Comparison of ENCODE assay signal across 11 mouse cellular contexts in the genomic region with DNA sequence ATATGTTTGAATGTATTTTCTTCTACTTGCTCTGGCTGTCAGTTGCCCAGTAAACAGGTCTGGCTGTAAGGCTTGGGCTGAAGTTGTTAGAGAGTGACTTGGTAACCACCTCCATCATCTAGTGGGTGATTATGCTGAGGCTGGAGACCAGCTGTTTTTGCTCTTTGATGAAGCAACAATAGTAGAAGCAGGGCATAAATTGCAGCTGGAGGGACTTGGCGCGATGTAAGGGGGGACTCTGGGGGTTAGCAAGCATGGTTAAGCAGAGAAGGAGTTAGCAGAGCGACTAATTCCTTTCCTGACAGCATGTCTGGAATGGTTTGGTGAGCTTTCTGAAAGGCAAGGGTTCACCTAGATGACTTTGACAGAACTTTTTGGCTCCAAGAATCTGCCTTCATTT.
A peak's percentile ranks its signal among the peaks of the same experiment; 100 is the strongest.
DNase-seq lines count a peak whose midpoint lies in the region; ATAC-seq lines count a peak whose summit lies in the region.
"Had no signal": no experiment of that assay in that cellular context is flagged by ENCODE, and none has a peak within 500 bp of the region (broad histone marks: within the 10 kb centered on the region; RNA-seq: fewer than 3 reads in every experiment).

No protein-coding gene starts in this region.

- 12% methylated on average over 3 of the region's 3 CpGs for WGBS in kidney, embryonic 14.5 days
- WGBS in limb, embryonic 10.5 days = 42% methylated on average over 3 of the region's 3 CpGs

- H3K4me3 ChIP-seq in kidney, embryonic 14.5 days (ENCODE audit: low read length) = no peak overlapping the region
- H3K4me3 ChIP-seq in limb, embryonic 10.5 days = no peak overlapping the region
- H3K4me3 ChIP-seq: stomach, embryonic 15.5 days had no signal

- peak; percentile 68; the same call in 1 of the 2 replicates for ATAC-seq in kidney, embryonic 14.5 days (ENCODE audit: low FRiP score, low TSS enrichment)

- peaks cover 8% of the 10 kb centered on the region; the same call in 1 of the 2 replicates for H3K4me1 ChIP-seq in kidney, embryonic 14.5 days (ENCODE audit: control insufficient read depth, insufficient read depth, low read length)
- H3K4me1 ChIP-seq in limb, embryonic 10.5 days = peaks cover 11% of the 10 kb centered on the region
- H3K4me1 ChIP-seq: stomach, embryonic 15.5 days had no signal

- H3K4me2 ChIP-seq in kidney, embryonic 14.5 days (replicated peaks; ENCODE audit: low read depth, low read length) = no peak overlapping the region
- H3K4me2 ChIP-seq: liver, embryonic 11.5 days; stomach, embryonic 15.5 days had no signal

- H3K27me3 ChIP-seq in kidney, embryonic 14.5 days (ENCODE audit: control insufficient read depth, insufficient read depth, low read length) = no peaks in the 10 kb centered on the region
- no peaks in the 10 kb centered on the region for H3K27me3 ChIP-seq in limb, embryonic 10.5 days (ENCODE audit: low read depth, poor library complexity, severe bottlenecking)
- H3K27me3 ChIP-seq: stomach, embryonic 15.5 days had no signal

- H3K9me3 ChIP-seq in kidney, embryonic 14.5 days (ENCODE audit: control insufficient read depth, low read length) = no peaks in the 10 kb centered on the region
- no peaks in the 10 kb centered on the region for H3K9me3 ChIP-seq in limb, embryonic 10.5 days (replicated peaks)
- H3K9me3 ChIP-seq: stomach, embryonic 15.5 days had no signal

- no peak for DNase-seq in kidney, adult 9 months
- peak; percentile 3 for DNase-seq in urinary bladder, postnatal 14 days (ENCODE audit: low spot score)
- DNase-seq in urinary bladder, adult 2 months (ENCODE audit: low spot score) = no peak
- DNase-seq in limb, embryonic 10.5 days (ENCODE audit: low spot score) = peak; percentile 33
- DNase-seq in neural tube, embryonic 10.5 days (ENCODE audit: extremely low spot score, low spot score) = no peak
- no peak for DNase-seq in natural killer cell, adult 2 months (ENCODE audit: low spot score in 2 of 2)
- DNase-seq: cerebellum, adult 9-10 months; gastrocnemius, postnatal 36 days had no signal

- H3K36me3 ChIP-seq in kidney, embryonic 14.5 days (ENCODE audit: control insufficient read depth, insufficient read depth, low read length) = no peaks in the 10 kb centered on the region
- no peaks in the 10 kb centered on the region for H3K36me3 ChIP-seq in limb, embryonic 10.5 days
- H3K36me3 ChIP-seq: stomach, embryonic 15.5 days had no signal

- H3K27ac ChIP-seq in kidney, embryonic 14.5 days (ENCODE audit: low read depth, low read length) = no peak overlapping the region
- H3K27ac ChIP-seq in limb, embryonic 10.5 days = no peak overlapping the region
- H3K27ac ChIP-seq: stomach, embryonic 15.5 days had no signal

- no peak overlapping the region for H3K9ac ChIP-seq in kidney, embryonic 14.5 days (ENCODE audit: low read depth, low read length)
- H3K9ac ChIP-seq: stomach, embryonic 15.5 days had no signal

Comparison
In these comparisons a context has a peak if more than half of its experiments do, and no peak if none do; other contexts are left out.
1. DNase-seq: peak in urinary bladder, postnatal 14 days (single experiment) and limb, embryonic 10.5 days (single experiment); none in kidney, adult 9 months (single experiment), urinary bladder, adult 2 months (single experiment), neural tube, embryonic 10.5 days (single experiment) and natural killer cell, adult 2 months (0 of 2).